Mouse (Mus musculus) forebrain, embryonic 12.5 days (tissue): ENCODE measurements around the gene Rrp8. TPM values are rescaled to one million over a fixed set of nuclear protein-coding genes. Genes with fewer than 3 reads are reported as not detected.
"Not testable (repeated sequence)": the region's sequence is repeated elsewhere in the genome, so short reads cannot be mapped to it uniquely, and the experiment has no call there.

Source experiments
- ATAC-seq: fragments of 200-750 bp; cut with Nextera tagmentation; 2 replicates; pipeline ENCODE4 v1.8.0; 2017; ENCODE audit warnings: moderate TSS enrichment; ENCODE audit not compliant: low FRiP score
- H3K27ac ChIP-seq: fragments of 300-500 bp; sonication (generic); 2 replicates; pipeline ENCODE4 v1.5.1; 2016; ENCODE audit warnings: mild to moderate bottlenecking
- H3K27me3 ChIP-seq: fragments of 300-500 bp; sonication (generic); 2 replicates; pipeline ENCODE4 v1.6.1; 2016; ENCODE audit warnings: mild to moderate bottlenecking
- H3K36me3 ChIP-seq: fragments of 300-500 bp; sonication (generic); replicated peaks from 2 replicates; pipeline ENCODE4 v1.6.1; 2016; ENCODE audit warnings: mild to moderate bottlenecking
- H3K4me1 ChIP-seq: fragments of 300-500 bp; sonication (generic); 2 replicates; pipeline ENCODE4 v1.6.1; 2016
- H3K4me2 ChIP-seq: fragments of 300-500 bp; sonication (generic); 2 replicates; pipeline ENCODE4 v1.6.1; 2016; ENCODE audit warnings: mild to moderate bottlenecking, moderate library complexity
- H3K4me3 ChIP-seq: fragments of 300-500 bp; sonication (generic); replicated peaks from 2 replicates; pipeline ENCODE4 v1.5.1; 2016; ENCODE audit warnings: mild to moderate bottlenecking
- H3K9ac ChIP-seq: fragments of 300-500 bp; sonication (generic); 2 replicates; pipeline ENCODE4 v1.6.1; 2016; ENCODE audit warnings: mild to moderate bottlenecking
- H3K9me3 ChIP-seq: fragments of 300-500 bp; sonication (generic); 2 replicates; pipeline ENCODE4 v1.6.1; 2016
- WGBS: fragments of 180-500 bp; shearing (Covaris S2); methylation state at CpG from one replicate; pipeline ENCODE4 v1.1.7; 2016; 5-methylcytosine and 5-hydroxymethylcytosine counted together
- polyA plus RNA-seq: library from polyadenylated mRNA; unstranded; fragments of >200 nt; fragmentation: Nextera tagmentation; extraction: Ambion mirVana; gene quantifications from 2 replicates; pipeline ENCODE4 v1.2.1, GENCODE M21; 2016

Rrp8 gene
- polyA plus RNA-seq, 1 experiment from 2014 or later: 39.5 TPM

DNA sequence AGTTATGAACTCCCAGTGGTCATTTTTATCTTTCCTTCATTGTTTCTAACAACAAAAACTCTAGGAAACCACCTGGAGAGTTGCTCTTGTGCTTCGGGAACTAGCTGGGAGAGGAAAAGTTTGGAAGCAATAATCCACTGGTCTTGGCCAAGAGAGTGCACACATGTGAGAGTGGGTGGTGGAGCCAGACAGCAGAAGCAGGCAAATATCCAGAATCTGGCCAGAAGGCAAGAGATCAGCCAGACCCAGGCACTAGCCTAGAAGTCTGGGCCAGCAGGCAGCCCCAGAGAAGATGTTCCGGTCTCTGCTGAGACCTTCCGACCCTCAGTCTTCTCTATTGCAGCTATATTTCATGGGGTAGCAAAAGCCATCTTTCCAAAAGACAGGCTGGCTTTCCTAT lies 32.8 kb upstream of the Rrp8 start:
- no peak overlapping the region for H3K4me3 ChIP-seq
- peaks cover 5% of the 10 kb centered on the region for H3K27me3 ChIP-seq
- H3K4me2 ChIP-seq: no peak overlapping the region
- H3K9me3 ChIP-seq: no peaks in the 10 kb centered on the region
- H3K27ac ChIP-seq: no peak overlapping the region
- WGBS: 94% methylated on average over 3 of the region's 3 CpGs
- H3K9ac ChIP-seq: no peak overlapping the region
- peaks cover 79% of the 10 kb centered on the region for H3K36me3 ChIP-seq
- peaks cover 32% of the 10 kb centered on the region for H3K4me1 ChIP-seq
- ATAC-seq: no peak

DNA sequence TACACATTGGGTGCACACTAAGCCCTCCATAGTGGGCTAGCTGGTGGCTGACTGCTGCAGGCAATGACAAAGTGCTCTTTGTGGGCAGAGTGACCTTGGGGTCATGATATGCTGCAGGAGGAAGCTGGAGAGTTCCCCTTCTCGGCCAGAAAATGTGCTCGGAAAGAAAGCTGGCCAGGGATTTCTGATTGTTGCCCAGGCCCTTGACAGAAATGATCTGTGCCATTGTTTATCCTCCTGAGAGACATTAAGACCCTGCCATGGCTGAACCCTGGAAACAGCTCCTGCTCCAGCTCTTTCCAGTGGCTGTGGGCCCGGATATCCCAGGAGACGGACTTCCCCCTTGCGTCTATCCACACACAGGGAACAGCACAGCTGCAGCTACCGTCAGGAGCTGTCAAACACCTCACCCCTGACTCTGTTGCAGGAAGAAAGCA lies 30.6 kb upstream of the Rrp8 start:
- Histone ChIP-seq H3K4me1 (peaks cover 22% of the 10 kb centered on the region), H3K4me3 (no peak overlapping the region), H3K27ac (no peak overlapping the region), H3K9ac (no peak overlapping the region), H3K4me2 (no peak overlapping the region), H3K9me3 (no peaks in the 10 kb centered on the region), H3K27me3 (peaks cover 27% of the 10 kb centered on the region), H3K36me3 (peaks cover 92% of the 10 kb centered on the region)
- 18% methylated on average over 6 of the region's 6 CpGs for WGBS
- ATAC-seq: peak; percentile 27; the same call in 1 of the 2 replicates

DNA sequence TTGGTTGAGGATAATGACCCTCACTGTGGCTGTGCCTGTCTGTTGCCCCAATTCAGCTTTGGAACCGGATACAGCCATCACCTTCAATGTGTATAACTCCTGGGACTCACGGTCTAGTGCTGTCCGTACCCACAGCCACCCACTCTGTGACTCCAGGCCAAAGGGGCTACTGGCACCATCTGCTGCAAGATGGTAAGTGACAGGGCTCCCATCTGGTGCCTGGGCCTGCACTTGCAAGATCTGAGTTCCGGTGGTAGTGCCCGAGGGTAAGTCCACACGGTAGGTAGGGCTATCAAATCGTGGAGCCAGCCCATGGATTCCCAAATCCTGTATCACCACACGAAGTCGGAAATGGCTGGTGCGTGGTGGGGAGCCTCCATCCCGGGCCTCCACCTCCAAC lies 27.1 kb upstream of the Rrp8 start:
- no peak for ATAC-seq
- no peak overlapping the region for H3K9ac ChIP-seq
- H3K9me3 ChIP-seq: no peaks in the 10 kb centered on the region
- H3K4me2 ChIP-seq: no peak overlapping the region
- H3K4me1 ChIP-seq: peaks cover 22% of the 10 kb centered on the region
- H3K27ac ChIP-seq: no peak overlapping the region
- H3K4me3 ChIP-seq: no peak overlapping the region
- peaks cover 80% of the 10 kb centered on the region for H3K36me3 ChIP-seq
- WGBS: 92% methylated on average over 11 of the region's 11 CpGs
- peaks cover 39% of the 10 kb centered on the region for H3K27me3 ChIP-seq

DNA sequence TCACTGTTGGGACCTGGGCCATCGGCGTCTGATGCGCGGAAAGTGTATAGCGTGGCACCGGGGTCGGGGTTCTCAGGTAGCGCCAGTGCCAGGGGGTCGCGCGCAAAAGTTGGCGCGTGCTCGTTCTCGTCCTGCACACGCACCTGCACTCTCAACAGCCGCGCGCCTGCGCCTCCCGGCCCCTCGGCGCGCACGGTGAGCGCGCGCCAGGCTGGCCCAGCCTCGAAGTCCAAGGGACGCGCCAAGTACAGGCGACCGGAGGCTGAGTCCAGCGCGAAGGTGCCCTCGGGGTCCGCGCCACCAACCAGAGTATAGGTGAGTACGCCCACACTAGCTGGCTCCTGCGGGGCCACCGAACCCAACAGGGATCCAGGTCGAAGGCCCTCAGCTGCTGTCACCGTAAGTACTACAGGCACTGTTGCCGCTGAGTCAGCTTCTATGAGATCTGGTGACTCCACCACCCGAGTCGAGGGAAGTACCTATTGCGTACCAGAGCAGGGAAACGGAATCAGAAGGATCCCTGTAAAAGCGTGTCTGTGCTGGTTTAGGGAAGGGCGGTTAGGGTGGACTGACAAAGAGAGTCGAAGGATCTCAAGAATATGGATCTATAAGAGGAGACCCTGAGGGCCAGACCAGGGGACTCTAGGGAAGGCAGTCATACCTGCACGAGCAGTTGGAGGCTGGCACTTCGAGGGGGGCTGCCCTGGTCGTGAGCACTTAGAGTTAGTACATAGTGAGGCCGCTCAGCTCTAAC lies 25.5 kb upstream of the Rrp8 start:
- WGBS: 19% methylated on average over 55 of the region's 55 CpGs
- Histone ChIP-seq H3K4me1 (peaks cover 7% of the 10 kb centered on the region), H3K4me2 (peak overlapping the region; percentile 8; the same call in 1 of the 2 replicates), H3K36me3 (peaks cover 84% of the 10 kb centered on the region), H3K27ac (no peak overlapping the region), H3K27me3 (peaks cover 39% of the 10 kb centered on the region), H3K9ac (no peak overlapping the region), H3K4me3 (no peak overlapping the region), H3K9me3 (no peaks in the 10 kb centered on the region)
- ATAC-seq: peak; percentile 37; the same call in 1 of the 2 replicates

DNA sequence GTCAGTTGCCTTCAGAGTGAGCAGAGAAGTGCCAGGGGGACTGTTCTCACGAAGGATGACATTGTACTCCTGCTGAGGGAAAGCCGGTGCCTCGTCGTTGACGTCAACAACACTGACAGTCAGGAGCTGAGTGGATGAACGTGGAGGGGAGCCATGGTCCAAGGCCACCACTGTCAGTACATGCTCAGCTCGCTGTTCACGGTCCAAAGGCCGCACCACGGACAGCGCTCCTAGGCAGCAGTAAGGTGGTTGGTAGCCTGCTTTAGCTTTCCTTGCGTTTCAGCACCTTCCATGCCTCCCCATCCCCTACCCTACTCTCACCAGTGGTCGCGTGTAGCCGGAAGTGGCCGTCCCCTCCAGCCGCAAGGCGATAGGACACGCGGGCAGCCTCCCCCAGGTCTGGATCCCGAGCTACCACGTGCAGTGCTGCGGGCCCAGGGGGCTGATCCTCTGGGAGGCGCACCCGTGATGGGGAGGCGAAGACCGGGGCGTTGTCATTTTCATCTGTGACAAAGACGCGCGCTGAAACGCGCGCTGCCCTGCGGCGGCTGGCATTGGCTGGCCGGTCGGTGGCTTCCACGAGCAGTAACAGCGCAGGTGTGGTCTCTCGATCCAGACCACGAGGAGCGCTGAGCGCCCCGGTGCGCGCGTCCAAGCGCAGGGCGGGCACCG lies 24.8 kb upstream of the Rrp8 start:
- H3K27ac ChIP-seq: no peak overlapping the region
- peaks cover 88% of the 10 kb centered on the region for H3K36me3 ChIP-seq
- H3K27me3 ChIP-seq: peaks cover 39% of the 10 kb centered on the region
- no peaks in the 10 kb centered on the region for H3K9me3 ChIP-seq
- ATAC-seq: 0 out of 2 replicates have a peak, but pooled peaks have one; percentile 17
- H3K4me1 ChIP-seq: 0 out of 2 replicates have a peak, but pooled peaks cover 2% of the 10 kb centered on the region
- H3K9ac ChIP-seq: no peak overlapping the region
- peak overlapping the region; percentile 8; the same call in 1 of the 2 replicates for H3K4me2 ChIP-seq
- no peak overlapping the region for H3K4me3 ChIP-seq
- 17% methylated on average over 51 of the region's 51 CpGs for WGBS

DNA sequence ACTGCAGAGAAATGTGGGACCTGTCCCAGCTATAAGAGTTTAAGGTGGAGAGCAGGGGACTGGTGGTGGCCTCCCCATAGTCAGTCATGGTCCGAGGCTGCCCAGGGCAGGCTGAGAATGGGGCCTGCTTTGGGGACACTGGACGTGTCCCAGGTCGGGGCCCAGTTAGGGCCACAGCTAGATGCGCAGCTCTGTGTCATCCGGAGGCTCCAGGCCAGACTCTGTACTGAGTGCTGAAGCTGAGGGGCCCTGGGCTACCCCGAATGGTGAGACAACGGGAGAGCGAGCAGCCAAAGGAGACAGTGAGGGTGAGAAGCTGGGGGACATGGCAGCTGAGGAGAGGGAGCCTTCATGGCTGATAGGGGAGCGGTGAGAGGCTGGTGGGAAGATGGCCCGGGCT lies 16.1 kb upstream of the Rrp8 start:
- ATAC-seq: no peak
- Histone ChIP-seq H3K4me3 (no peak overlapping the region), H3K27ac (no peak overlapping the region), H3K4me1 (peaks cover 17% of the 10 kb centered on the region), H3K4me2 (no peak overlapping the region), H3K9me3 (no peaks in the 10 kb centered on the region), H3K9ac (no peak overlapping the region), H3K36me3 (peaks cover 67% of the 10 kb centered on the region), H3K27me3 (no peaks in the 10 kb centered on the region)
- WGBS: 91% methylated on average over 10 of the region's 10 CpGs

DNA sequence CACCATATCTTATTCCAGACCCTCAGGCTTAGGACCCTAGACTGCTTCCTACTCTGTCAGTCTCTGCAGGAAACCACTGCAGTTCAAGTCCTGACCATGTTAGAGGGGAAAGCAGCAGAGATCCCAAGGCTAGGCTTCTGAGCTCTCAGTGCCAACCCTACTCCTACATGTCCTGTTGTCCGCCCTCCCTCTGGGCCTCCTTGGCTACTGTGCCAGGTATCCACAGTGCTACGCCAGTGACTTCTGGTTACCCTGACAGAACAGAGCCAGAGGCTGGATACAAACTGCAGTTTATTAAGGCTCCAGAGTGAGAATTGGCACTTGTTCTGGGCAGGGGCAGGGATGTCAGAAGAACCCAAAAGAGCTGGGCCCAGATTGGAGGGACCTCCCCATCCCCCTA lies 15.5 kb upstream of the Rrp8 start:
- Histone ChIP-seq H3K9me3 (no peaks in the 10 kb centered on the region), H3K4me3 (no peak overlapping the region), H3K4me1 (peaks cover 17% of the 10 kb centered on the region), H3K27ac (peak overlapping the region; percentile 8; the same call in 1 of the 2 replicates), H3K4me2 (no peak overlapping the region), H3K27me3 (no peaks in the 10 kb centered on the region), H3K36me3 (peaks cover 64% of the 10 kb centered on the region), H3K9ac (no peak overlapping the region)
- 0 out of 2 replicates have a peak, but pooled peaks have one; percentile 1 for ATAC-seq
- WGBS: 88% methylated on average over 2 of the region's 2 CpGs

DNA sequence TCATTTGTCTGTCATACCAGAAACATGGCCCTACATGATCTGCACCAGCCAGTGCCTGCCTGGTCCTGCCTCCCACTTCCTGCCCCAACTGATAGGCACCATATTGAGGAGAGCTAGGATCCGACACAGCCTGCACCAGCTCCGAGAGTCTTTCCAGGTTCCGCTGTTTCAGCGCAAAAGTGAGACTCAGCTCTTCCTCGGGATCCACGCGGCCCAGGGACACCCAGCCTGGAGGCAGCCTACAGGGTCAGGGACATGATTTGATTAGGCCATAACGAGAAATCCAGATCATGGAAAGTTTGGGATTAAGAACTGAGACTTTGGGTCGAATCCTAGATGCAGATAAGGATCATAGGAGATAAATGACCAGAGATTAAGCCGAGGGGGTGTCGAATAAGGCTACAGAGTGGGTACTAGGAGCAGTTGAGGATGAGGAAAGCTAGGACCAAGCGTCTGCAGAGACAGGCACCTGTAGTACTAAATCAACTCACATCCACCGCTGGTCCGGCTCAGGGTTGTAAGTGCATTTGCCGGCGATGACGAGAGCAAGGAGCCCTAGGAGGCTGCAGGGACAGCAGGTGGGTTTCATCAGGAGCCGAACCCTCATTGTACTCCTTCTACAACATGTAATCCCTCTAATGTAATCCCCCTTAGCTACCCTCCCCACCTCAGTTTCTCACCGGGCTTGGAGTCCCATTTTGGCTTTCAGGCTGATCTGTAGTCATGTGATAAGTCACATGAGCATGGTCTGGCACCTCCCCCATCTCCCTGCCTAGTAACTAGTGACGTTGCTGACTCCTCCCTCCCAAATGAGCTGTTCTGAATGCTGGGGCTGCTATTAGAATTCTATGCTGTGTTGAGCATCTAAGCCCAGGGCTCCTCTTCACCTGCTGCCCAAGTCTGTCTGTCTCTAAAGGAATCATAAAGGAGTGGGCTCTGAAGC lies 14.6 kb upstream of the Rrp8 start, which contains the start of gene Tpp1:
Tpp1 (minus strand) TSS at position 745 of the 943 bp plus-strand sequence.
- peak within 1 kb of the TSS; percentile 71 for H3K4me2 ChIP-seq
- ATAC-seq: peak; percentile 96
- H3K4me3 ChIP-seq: peak within 1 kb of the TSS; percentile 52
- peaks cover 17% of the 10 kb centered on the region for H3K4me1 ChIP-seq
- H3K9me3 ChIP-seq: no peaks in the 10 kb centered on the region
- peak within 1 kb of the TSS; percentile 68; the same call in 1 of the 2 replicates for H3K27ac ChIP-seq
- H3K9ac ChIP-seq: peak within 1 kb of the TSS; percentile 71
- peaks cover 57% of the 10 kb centered on the region for H3K36me3 ChIP-seq
- H3K27me3 ChIP-seq: no peaks in the 10 kb centered on the region
- 22% methylated on average over 20 of the region's 20 CpGs for WGBS

DNA sequence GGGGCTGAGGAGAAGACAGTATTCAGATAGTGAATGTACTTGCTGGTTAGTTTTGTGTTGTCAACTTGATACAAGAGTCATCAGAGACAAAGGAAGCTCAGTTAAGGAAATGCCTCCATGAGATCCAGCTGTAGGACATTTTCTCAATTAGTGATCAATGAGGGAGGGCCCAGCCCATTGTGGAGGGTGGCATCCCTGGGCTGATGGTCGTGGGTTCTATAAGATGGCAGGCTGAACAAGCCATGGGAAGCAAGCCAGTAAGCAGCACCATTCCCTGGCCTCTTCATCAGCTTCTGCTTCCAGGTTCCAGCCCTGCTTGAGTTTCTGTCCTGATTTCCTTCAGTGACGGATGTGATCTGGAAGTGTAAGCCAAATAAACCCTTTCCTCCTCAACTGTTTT lies 10.6 kb upstream of the Rrp8 start:
- H3K4me2 ChIP-seq: no peak overlapping the region
- 83% methylated on average over 2 of the region's 2 CpGs for whole genome bisulfite sequencing
- ATAC-seq: no peak
- peaks cover 28% of the 10 kb centered on the region for H3K4me1 ChIP-seq
- H3K9ac ChIP-seq: no peak overlapping the region
- no peaks in the 10 kb centered on the region for H3K9me3 ChIP-seq
- H3K36me3 ChIP-seq: peaks cover 26% of the 10 kb centered on the region
- no peaks in the 10 kb centered on the region for H3K27me3 ChIP-seq
- no peak overlapping the region for H3K4me3 ChIP-seq
- no peak overlapping the region for H3K27ac ChIP-seq

DNA sequence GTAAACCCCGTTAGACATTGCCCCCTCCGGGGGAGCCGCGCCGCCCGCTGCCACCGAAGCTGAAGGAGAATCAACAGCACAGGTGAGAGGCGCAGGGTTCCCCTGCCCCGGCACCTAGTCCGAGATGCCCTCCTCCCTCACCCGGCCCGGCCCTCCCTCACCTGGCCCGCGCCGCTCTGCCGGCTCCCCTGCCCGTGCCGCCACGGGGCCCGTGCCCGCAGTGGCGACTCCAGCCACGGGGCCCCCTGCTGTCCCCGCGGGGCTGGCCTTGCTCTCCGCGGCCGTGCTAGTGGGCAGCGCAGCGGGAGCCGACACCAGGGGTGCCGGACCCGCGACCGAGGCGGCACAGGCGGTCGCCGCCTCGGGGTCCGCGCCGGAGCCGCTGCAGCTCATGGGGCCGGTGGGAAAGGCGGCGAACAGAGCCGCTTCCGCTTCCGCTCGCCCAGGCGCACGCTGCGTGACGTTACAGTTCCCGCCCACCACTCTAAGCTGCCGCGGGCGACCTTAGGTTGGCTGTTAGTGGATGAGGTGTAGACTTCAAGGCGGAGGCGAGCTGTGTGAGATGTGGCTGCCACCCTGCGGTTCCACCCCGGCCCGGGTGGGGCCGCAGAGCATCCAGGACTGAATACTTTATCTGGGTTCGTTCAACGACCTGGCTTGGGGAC lies 6.9 kb upstream of the Rrp8 start, which contains the start of gene Taf10:
Taf10 (minus strand) TSS at position 436 of the 665 bp plus-strand sequence.
- peak within 1 kb of the TSS; percentile 78 for H3K27ac ChIP-seq
- peak within 1 kb of the TSS; percentile 92 for H3K4me2 ChIP-seq
- peak; percentile 98 for ATAC-seq
- H3K9me3 ChIP-seq: no peaks in the 10 kb centered on the region
- H3K36me3 ChIP-seq: peaks cover 55% of the 10 kb centered on the region
- H3K4me3 ChIP-seq: peak within 1 kb of the TSS; percentile 93
- H3K4me1 ChIP-seq: peaks cover 13% of the 10 kb centered on the region
- no peaks in the 10 kb centered on the region for H3K27me3 ChIP-seq
- WGBS: under 1% methylated on average over 67 of the region's 67 CpGs
- peak within 1 kb of the TSS; percentile 92 for H3K9ac ChIP-seq

DNA sequence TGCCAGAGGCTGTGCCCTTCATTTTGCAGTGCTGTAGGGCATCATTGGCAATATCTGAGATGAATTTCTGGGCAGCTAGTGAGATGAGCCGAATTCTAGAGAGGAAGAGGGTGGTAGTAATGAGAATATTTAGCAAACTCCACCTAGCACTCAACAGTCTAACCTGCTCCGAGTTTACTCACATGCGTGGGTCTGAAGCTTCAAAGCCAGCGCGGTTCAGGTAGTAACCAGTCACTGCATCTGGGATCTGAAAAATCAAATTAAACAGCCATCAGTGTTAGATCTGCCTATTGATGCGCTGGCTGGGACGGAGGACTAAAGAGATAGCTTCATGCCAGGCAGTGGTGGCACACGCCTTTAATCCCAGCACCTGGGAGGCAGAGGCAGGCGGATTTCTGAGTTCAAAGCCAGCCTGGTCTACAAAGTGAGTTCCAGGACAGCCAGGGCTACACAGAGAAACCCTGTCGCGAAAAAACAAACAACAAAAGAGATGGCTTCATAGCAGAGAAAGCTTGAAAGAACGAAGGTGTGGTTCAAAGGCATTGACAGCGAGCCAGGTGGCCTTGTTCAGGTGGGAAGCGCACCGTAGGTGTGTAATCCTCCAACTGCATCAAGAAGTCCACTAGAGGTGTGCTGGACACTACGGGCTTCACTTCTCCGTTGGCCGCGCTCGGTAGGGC lies 6.2 kb upstream of the Rrp8 start:
- Histone ChIP-seq H3K9ac (peak overlapping the region; percentile 92), H3K36me3 (peaks cover 50% of the 10 kb centered on the region), H3K27ac (0 out of 2 replicates have a peak overlapping the region, but pooled peaks have one; percentile 78), H3K4me2 (peak overlapping the region; percentile 92), H3K4me1 (peaks cover 19% of the 10 kb centered on the region), H3K4me3 (peak overlapping the region; percentile 93)
- H3K9me3 ChIP-seq, H3K27me3 ChIP-seq: not testable (repeated sequence)
- ATAC-seq: peak; percentile 27; the same call in 1 of the 2 replicates
- WGBS: 38% methylated on average over 20 of the region's 20 CpGs
